Mouse (Mus musculus) spleen, postnatal 14 days (tissue): ENCODE results near the gene Corin.

Experiments
- DNase-seq, 2 experiments: peaks; one replicate each; pipeline ENCODE4 v3.0.0; 2021 to 2022; ENCODE audit warnings: low spot score in 2 of 2

Corin gene

DNA sequence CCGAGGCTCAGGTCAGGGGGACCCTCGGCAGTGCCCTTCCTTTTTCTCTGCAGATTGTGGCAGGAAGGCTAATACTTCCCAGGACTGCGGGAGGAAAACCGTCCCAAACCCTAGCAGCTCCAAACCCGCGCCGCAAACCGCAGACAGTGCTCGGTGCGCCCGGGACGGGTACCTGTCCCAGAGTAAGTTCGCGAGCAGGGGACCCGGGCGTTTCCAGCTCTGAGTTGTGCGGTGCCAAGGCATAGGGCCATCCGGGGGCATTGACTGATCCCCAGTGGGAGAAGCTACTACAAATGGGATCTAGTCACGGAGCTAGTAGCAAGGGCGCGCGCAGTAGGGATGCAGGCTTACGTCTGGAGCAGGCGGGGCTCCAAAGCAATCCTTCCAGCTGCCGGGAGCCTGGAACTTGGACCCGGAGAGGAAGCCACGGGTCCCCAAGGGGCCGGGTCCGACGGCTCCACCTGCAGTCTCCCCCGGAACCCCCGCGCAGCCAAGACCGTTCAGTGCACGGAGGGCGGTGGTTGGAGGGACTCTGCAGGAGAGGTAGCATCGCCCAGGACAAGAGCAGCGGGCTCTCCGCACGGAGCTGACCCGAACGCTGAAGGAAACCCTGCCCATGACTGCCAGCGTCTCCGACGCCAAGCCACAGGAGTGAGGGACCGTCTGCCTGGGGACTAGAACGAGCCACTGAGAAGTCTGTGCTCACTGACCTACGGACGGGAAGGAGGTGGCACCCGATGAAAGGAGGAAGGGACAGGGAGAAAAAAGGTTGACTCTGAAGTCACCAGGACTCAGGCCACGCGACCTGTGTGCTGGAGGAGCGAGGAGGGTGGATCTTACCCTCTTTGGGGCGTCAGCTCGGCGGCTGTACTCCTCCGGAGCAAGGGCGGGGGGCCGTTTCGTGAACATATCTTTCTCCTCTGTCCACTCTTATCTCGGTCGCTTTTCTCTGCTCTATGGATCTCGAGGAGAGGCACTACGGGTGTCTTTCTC lies at the start of gene Corin:
Corin (minus strand) TSS at position 943 of the 993 bp plus-strand sequence.
- DNase-seq, result no peak

GRCm38 (mm10) chr5:72551209-72551608 lies 46.9 kb upstream of the Corin start:
- no peak for DNase-seq

GRCm38 (mm10) chr5:72528896-72529295 lies 24.6 kb upstream of the Corin start:
- DNase-seq, result no peak

DNA sequence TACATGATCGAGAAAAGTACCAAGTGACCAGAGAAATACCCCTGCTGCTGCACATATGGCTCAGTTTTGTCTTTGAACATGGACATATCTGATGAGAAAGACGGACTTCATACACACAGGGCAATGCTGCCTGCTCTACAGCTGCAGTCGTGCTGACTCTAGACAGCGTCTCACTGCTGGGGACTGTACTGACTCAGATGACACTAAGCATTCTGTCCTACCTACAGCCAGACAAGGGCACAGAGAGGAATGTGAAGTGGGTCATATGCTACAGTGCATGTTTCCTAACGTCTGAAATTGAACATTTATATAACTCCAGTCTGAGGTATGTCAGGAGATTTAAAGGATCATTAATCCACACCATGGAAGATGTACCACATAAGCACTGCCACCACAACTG lies 9.5 kb upstream of the Corin start:
- no peak for DNase-seq

DNA sequence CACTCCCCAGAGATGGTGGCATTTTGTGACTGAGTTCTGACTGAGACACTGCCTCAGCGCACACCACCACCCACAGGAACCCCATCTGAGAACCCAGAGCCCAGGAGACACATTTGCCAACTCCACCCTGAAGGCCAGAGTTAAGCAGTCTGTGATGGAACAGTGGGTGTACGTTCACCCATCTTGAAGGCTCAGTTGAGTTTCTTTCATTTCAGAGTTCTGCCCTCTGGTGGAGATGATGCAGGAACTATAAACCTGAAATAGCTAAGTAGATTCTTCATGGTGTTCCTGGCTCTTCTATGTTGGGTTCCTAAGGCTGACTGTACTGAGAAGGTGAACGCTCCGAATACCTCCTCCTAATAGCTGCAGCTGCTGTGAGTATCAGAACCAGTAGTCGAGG lies 1.5 kb upstream of the Corin start:
- no peak for DNase-seq

DNA sequence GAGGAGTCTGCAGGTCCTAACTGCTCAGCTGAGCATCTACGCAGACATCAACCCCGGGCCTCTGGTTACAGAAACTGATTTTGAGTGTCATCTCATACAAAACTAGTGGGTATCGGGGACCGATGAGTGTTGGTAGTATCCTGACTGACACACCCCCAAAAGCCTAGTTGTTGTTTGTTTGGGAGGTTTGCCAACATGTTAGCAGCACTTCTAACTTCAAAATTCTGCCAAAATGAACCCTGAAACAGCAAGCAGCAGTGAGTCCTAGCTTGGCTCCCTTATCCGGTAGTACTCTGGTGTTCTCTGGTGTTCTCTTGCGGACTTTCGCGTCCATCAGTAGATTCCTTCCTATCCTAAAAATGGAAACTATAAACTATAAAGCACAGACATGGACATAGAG lies 1.5 kb downstream of the Corin start:
- no peak for DNase-seq

DNA sequence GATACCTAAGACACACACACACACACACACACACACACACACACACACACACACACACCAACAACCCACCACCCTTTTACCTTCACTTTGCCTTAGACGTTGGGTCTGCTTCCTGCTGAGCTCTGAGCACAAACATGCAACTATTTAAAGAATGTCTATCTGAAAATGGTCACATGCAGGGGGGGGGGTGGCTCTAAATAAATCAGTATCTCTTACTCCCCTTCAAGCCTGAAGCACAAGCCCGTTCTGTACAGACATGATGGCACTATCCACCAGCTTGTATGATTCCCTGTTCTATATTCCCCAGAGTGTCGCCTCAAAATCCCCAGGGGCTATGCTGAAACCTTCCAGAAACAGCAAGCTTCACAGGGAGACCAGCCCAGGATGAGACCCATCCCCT lies 2.5 kb downstream of the Corin start:
- no peak for DNase-seq

- DNase-seq, result no peak
Measured at GRCm38 (mm10) chr5:72498271-72498670, 6.0 kb downstream of the Corin start.

DNA sequence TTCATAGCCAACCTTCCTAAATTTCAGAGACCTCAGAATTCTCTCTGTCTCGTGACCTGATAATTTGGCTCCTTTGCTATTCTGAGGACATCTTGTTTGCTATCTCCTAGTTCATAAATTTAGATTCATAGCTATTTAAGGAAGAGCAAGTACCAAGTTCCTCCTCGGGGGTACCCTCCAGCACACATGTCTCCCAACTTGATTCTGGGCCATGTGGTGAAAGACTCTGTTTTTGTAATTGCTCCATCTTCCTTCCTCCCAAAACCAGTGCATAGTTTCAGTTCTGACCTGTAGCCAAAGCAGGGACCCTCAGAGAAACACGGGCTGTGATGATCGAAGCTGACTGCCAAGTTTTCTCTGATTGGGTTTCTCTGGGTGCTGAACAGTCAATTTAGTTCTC lies 7.5 kb downstream of the Corin start:
- no peak for DNase-seq

DNA sequence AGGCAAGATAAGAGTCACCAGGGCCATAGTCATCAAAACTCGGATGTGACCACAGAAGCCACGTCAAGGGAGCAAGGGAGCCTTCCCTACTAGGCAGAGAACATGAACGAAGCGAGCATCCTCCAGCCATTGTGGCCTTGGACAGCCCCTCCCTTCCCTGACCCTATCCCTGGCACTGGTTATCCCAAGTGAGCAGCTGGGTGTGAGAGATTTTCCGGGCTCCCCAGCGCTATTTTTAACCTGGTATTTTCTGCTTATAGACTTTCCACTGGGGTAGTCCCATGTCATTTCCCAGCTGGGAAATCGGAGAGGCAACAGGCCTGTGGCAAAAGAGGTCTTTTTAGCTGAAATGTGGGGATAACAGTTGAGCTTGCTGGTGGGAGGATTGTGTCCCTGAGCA lies 10.4 kb downstream of the Corin start:
- no peak for DNase-seq

GRCm38 (mm10) chr5:72491232-72491631 lies 13.0 kb downstream of the Corin start:
- no peak for DNase-seq

DNA sequence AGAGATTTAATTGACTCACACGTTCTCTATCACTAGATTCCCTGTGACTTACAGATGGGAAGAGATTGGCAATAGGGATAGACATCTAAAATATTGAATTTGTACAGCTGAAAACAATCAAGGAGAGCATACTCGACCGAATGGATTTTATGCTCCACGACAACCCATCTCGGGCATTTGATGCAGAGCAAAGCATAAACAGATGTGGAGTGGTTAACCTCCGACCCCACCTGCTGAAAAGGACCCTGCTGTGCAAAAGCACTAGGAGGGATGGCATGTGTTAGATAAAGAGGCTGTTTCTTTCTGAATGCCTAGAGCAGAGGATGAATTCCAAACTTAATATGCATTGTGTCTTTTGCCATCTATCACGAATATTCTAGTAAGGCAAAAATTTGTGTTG lies 23.8 kb downstream of the Corin start:
- DNase-seq, result no peak

GRCm38 (mm10) chr5:72472317-72473009 lies 31.8 kb downstream of the Corin start:
- no peak for DNase-seq

GRCm38 (mm10) chr5:72471746-72472145 lies 32.5 kb downstream of the Corin start:
- DNase-seq, result no peak

GRCm38 (mm10) chr5:72464932-72465331 lies 39.3 kb downstream of the Corin start:
- no peak for DNase-seq

- DNase-seq, result no peak
Measured at GRCm38 (mm10) chr5:72459374-72460112, 44.7 kb downstream of the Corin start.

- no peak for DNase-seq
Measured at GRCm38 (mm10) chr5:72453690-72454089, 50.6 kb downstream of the Corin start.

DNA sequence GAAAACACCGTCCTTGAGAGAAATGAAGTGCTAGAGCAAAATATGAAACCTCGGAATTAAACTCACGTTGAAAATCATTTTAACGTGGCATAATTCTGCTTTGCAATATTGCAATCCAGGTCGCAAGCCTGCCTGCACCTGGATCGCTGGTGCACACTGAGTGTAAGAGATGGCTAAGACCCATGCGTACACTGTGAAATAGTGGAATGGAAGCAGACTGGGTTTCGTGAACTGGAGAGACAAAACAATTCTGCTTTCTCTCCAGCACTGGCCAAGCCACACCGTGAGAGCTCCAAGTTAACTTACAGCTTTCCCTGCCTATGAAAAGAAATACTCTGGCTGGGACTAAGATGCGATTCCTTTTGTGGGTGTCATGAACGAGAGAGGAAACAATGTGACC lies 51.1 kb downstream of the Corin start:
- DNase-seq, result no peak

- no peak for DNase-seq
Measured at GRCm38 (mm10) chr5:72452750-72453149, 51.5 kb downstream of the Corin start.

DNA sequence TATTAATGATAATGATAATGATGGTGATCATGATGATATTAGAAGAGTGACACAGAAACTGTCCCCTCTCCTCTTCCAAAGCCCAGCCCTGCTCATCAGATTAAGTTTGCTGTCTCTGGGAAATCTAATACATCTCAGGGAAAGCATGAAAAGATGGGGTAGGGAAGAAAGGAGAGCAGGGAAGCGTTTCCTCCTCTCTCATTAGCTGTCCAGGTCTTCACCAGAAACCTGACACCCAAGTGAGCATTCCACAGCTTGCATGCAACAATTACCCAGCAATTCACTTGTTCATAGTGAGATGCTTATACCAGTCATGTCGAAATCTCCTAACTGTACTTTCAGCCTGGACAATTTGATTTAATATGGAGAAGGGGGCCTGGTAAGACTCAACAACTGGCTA lies 55.4 kb downstream of the Corin start:
- no peak for DNase-seq

GRCm38 (mm10) chr5:72446104-72446503 lies 58.2 kb downstream of the Corin start:
- DNase-seq, result no peak

DNA sequence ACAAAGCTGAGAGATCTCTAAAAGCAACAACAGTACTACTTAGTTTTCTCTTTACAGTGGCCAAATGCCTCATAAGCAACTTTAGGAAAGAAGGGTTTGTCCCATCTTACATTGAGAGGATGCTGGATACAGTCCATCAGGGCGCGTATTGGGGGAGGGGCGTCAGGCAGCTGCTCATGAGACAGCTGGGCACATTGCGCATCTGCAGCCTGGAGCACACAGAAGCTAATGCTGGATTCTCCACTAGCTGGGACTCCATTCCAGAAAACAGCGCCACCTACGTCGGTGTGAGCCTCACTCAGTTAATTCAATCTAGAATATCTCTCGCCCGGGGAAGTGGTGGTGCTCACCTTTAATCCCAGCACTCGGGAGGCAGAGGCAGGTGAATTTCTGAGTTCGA lies 60.3 kb downstream of the Corin start:
- no peak for DNase-seq
